Mouse (Mus musculus) liver, embryonic 12.5 days (tissue): ENCODE data around the gene Tnni3k. TPM values are rescaled to one million over a fixed set of nuclear protein-coding genes. Genes with fewer than 3 reads are reported as not detected.

ENCODE experiments used
- ATAC-seq: fragments of 200-750 bp; cut with Nextera tagmentation; 2 replicates; pipeline ENCODE4 v1.8.0; 2017; ENCODE audit warnings: moderate number of reproducible peaks, mild to moderate bottlenecking, moderate library complexity
- H3K27ac ChIP-seq: fragments of 300-500 bp; sonication (generic); 2 replicates; pipeline ENCODE4 v1.5.1; 2016; ENCODE audit warnings: mild to moderate bottlenecking
- H3K27me3 ChIP-seq: fragments of 300-500 bp; sonication (generic); replicated peaks from 2 replicates; pipeline ENCODE4 v1.6.1; 2016; ENCODE audit warnings: mild to moderate bottlenecking, moderate library complexity
- H3K36me3 ChIP-seq: fragments of 300-500 bp; sonication (generic); 2 replicates; pipeline ENCODE4 v1.6.1; 2016; ENCODE audit warnings: mild to moderate bottlenecking, moderate library complexity
- H3K4me1 ChIP-seq: fragments of 300-500 bp; sonication (generic); 2 replicates; pipeline ENCODE4 v1.6.1; 2016
- H3K4me2 ChIP-seq: fragments of 300-500 bp; sonication (generic); 2 replicates; pipeline ENCODE4 v1.6.1; 2016; ENCODE audit warnings: mild to moderate bottlenecking, moderate library complexity
- H3K4me3 ChIP-seq: fragments of 300-500 bp; sonication (generic); 2 replicates; pipeline ENCODE4 v1.5.1; 2016; ENCODE audit warnings: mild to moderate bottlenecking, moderate library complexity
- H3K9ac ChIP-seq: fragments of 300-500 bp; sonication (generic); 2 replicates; pipeline ENCODE4 v1.6.1; 2016; ENCODE audit warnings: mild to moderate bottlenecking, moderate library complexity
- H3K9me3 ChIP-seq: fragments of 300-500 bp; sonication (generic); replicated peaks from 2 replicates; pipeline ENCODE4 v1.6.1; 2016; ENCODE audit warnings: mild to moderate bottlenecking, moderate library complexity
- WGBS: fragments of 180-500 bp; shearing (Covaris S2); methylation state at CpG from one replicate; pipeline ENCODE4 v1.1.7; 2016; ENCODE audit not compliant: insufficient replicate concordance; 5-methylcytosine and 5-hydroxymethylcytosine counted together
- polyA plus RNA-seq: library from polyadenylated mRNA; unstranded; fragments of >200 nt; fragmentation: Nextera tagmentation; extraction: Ambion mirVana; gene quantifications from 2 replicates; pipeline ENCODE4 v1.2.1, GENCODE M21; 2016

Tnni3k gene
- polyA plus RNA-seq, 1 experiment from 2014 or later: not detected

DNA sequence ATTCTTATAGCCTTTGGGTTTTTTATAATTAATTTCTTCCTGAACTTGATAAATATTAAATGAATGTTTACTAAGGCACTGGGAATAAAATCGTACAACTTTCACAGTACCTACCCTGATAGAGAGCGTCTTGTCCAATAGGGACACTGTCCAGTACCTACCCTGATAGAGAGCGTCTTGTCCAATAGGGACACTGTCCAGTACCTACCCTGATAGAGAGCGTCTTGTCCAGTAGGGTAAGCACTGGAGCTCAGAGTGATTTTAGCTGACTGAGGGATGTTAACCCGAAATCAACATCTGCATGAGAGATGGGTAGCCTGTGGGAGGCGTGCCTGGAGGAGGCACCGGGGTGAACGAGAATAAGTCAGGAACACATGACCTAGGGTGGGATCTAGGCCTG, 130.3 kb downstream of the Tnni3k start:
- no peaks in the 10 kb centered on the region for H3K27me3 ChIP-seq
- no peaks in the 10 kb centered on the region for H3K36me3 ChIP-seq
- no peaks in the 10 kb centered on the region for H3K9me3 ChIP-seq
- no peak for ATAC-seq
- H3K27ac ChIP-seq: no peak overlapping the region
- H3K4me1 ChIP-seq: no peaks in the 10 kb centered on the region
- H3K4me2 ChIP-seq: no peak overlapping the region
- H3K9ac ChIP-seq: no peak overlapping the region
- no peak overlapping the region for H3K4me3 ChIP-seq
- 71% methylated on average over 8 of the region's 8 CpGs for WGBS

- WGBS: 29% methylated on average over 1 of the region's 1 CpGs
Observed at GRCm38 (mm10) chr3:154915566-154915965, 139.6 kb downstream of the Tnni3k start.

DNA sequence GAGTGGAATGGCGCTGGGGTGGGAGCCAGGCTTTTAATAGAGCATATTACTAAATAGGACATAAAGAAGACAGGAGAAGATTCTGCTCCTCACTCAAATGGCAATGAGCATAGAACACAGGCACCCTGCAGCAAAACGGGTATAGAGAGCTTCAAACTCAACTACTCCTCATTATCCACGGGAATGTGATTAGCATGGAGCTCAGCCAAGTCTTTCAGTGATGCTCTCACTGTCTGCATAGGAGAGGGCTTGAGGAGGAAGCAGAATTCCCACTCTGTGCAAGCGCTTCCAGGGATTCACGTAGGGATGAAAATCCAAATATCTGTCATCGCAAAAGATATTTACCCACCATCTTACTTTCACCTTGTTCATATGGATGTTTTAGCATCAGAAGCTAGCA, 141.6 kb downstream of the Tnni3k start:
- no peak for ATAC-seq
- Histone ChIP-seq H3K27ac (no peak overlapping the region), H3K4me1 (no peaks in the 10 kb centered on the region), H3K9me3 (no peaks in the 10 kb centered on the region), H3K4me2 (no peak overlapping the region), H3K9ac (no peak overlapping the region), H3K4me3 (no peak overlapping the region), H3K36me3 (no peaks in the 10 kb centered on the region), H3K27me3 (no peaks in the 10 kb centered on the region)
- WGBS: 64% methylated on average over 6 of the region's 6 CpGs

More at GRCm38 (mm10) chr3:154915566-154915965, 139.6 kb downstream of the Tnni3k start:
- no peak overlapping the region for H3K9ac ChIP-seq
- H3K4me3 ChIP-seq: no peak overlapping the region
- no peaks in the 10 kb centered on the region for H3K4me1 ChIP-seq
- no peaks in the 10 kb centered on the region for H3K27me3 ChIP-seq
- H3K9me3 ChIP-seq: no peaks in the 10 kb centered on the region
- H3K27ac ChIP-seq: no peak overlapping the region
- no peak for ATAC-seq
- H3K4me2 ChIP-seq: no peak overlapping the region
- H3K36me3 ChIP-seq: no peaks in the 10 kb centered on the region

DNA sequence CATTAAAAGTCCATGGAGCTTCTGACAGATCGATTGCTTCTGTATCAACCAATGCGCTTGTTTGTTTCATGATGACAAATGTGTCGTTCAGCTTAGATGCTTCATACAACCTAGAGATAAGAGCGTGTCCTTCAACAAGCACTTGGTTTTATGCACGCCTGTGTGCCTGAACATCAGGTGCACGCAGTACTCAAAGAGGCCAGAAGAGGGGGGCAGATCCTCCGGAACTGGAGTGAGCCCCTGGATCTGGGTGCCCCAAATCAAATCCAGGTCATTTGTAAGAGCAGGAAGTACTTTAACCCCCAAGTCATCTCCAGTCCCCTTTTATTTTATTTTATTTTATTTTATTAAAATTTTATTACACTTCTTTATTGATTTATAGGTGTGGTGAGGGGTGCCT, 158.5 kb downstream of the Tnni3k start:
- Histone ChIP-seq H3K4me3 (no peak overlapping the region), H3K9me3 (no peaks in the 10 kb centered on the region), H3K4me1 (no peaks in the 10 kb centered on the region), H3K4me2 (no peak overlapping the region), H3K36me3 (no peaks in the 10 kb centered on the region), H3K27me3 (no peaks in the 10 kb centered on the region), H3K9ac (no peak overlapping the region), H3K27ac (no peak overlapping the region)
- ATAC-seq: no peak
- WGBS: 53% methylated on average over 7 of the region's 7 CpGs

GRCm38 (mm10) chr3:154893225-154893624, 162.0 kb downstream of the Tnni3k start:
- 61% methylated on average over 3 of the region's 3 CpGs for WGBS
- no peaks in the 10 kb centered on the region for H3K9me3 ChIP-seq
- no peaks in the 10 kb centered on the region for H3K36me3 ChIP-seq
- ATAC-seq: no peak
- H3K4me2 ChIP-seq: no peak overlapping the region
- H3K4me3 ChIP-seq: no peak overlapping the region
- H3K9ac ChIP-seq: no peak overlapping the region
- H3K4me1 ChIP-seq: no peaks in the 10 kb centered on the region
- H3K27me3 ChIP-seq: no peaks in the 10 kb centered on the region
- H3K27ac ChIP-seq: no peak overlapping the region

- H3K9me3 ChIP-seq: no peaks in the 10 kb centered on the region
- no peak overlapping the region for H3K9ac ChIP-seq
- no peak overlapping the region for H3K4me3 ChIP-seq
- H3K4me2 ChIP-seq: peak overlapping the region; percentile 33
- H3K27me3 ChIP-seq: no peaks in the 10 kb centered on the region
- no peak overlapping the region for H3K27ac ChIP-seq
- 14% methylated on average over 5 of the region's 5 CpGs for WGBS
- peak; percentile 60; the same call in 1 of the 2 replicates for ATAC-seq
- peaks cover 34% of the 10 kb centered on the region for H3K4me1 ChIP-seq
- H3K36me3 ChIP-seq: no peaks in the 10 kb centered on the region
Observed at GRCm38 (mm10) chr3:154885452-154885851, 169.8 kb downstream of the Tnni3k start.

GRCm38 (mm10) chr3:154885048-154885447, 170.2 kb downstream of the Tnni3k start:
- H3K4me3 ChIP-seq: no peak overlapping the region
- ATAC-seq: peak; percentile 86
- H3K27me3 ChIP-seq: no peaks in the 10 kb centered on the region
- no peak overlapping the region for H3K27ac ChIP-seq
- WGBS: 6% methylated on average over 5 of the region's 5 CpGs
- H3K9ac ChIP-seq: no peak overlapping the region
- H3K4me2 ChIP-seq: peak overlapping the region; percentile 33
- peaks cover 35% of the 10 kb centered on the region for H3K4me1 ChIP-seq
- no peaks in the 10 kb centered on the region for H3K36me3 ChIP-seq
- H3K9me3 ChIP-seq: no peaks in the 10 kb centered on the region

GRCm38 (mm10) chr3:154881428-154881986, 173.7 kb downstream of the Tnni3k start:
- Histone ChIP-seq H3K9me3 (no peaks in the 10 kb centered on the region), H3K4me1 (peaks cover 50% of the 10 kb centered on the region), H3K27ac (no peak overlapping the region), H3K36me3 (no peaks in the 10 kb centered on the region), H3K27me3 (no peaks in the 10 kb centered on the region), H3K4me3 (no peak overlapping the region), H3K9ac (no peak overlapping the region), H3K4me2 (no peak overlapping the region)
- ATAC-seq: no peak
- WGBS: 24% methylated on average over 2 of the region's 2 CpGs

DNA sequence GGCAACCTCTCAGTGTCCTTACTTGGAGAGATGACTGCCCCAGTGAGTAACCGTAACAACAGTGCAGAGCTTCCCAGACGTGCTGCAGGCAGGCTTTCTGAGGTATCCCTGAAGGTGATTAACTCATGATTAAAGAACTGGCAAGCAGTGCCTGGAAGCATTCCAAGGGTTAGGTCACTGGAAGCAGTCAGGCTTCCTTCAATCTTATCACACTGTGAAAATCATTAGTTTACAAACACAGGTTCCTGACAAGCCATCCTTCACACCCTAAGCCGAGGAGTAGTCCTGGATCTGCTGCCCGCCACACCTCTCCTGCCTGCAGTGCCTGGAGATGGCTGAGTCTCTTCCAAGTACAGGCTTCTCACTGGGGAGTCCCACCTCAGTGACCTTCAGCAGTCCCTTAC, 174.7 kb downstream of the Tnni3k start:
- whole genome bisulfite sequencing: 61% methylated on average over 4 of the region's 4 CpGs
- H3K27me3 ChIP-seq: no peaks in the 10 kb centered on the region

GRCm38 (mm10) chr3:154880108-154880507, 175.1 kb downstream of the Tnni3k start:
- H3K27ac ChIP-seq: no peak overlapping the region
- no peak overlapping the region for H3K4me3 ChIP-seq
- peaks cover 40% of the 10 kb centered on the region for H3K4me1 ChIP-seq
- no peak overlapping the region for H3K4me2 ChIP-seq
- H3K9ac ChIP-seq: no peak overlapping the region
- H3K27me3 ChIP-seq: no peaks in the 10 kb centered on the region
- no peak for ATAC-seq
- WGBS: 69% methylated on average over 5 of the region's 5 CpGs
- H3K9me3 ChIP-seq: no peaks in the 10 kb centered on the region
- no peaks in the 10 kb centered on the region for H3K36me3 ChIP-seq

More for the DNA sequence above, 174.7 kb downstream of the Tnni3k start:
- no peaks in the 10 kb centered on the region for H3K36me3 ChIP-seq
- H3K9me3 ChIP-seq: no peaks in the 10 kb centered on the region
- ATAC-seq: no peak
- H3K9ac ChIP-seq: no peak overlapping the region
- H3K4me1 ChIP-seq: peaks cover 45% of the 10 kb centered on the region
- H3K4me2 ChIP-seq: no peak overlapping the region
- H3K4me3 ChIP-seq: no peak overlapping the region
- H3K27ac ChIP-seq: no peak overlapping the region

GRCm38 (mm10) chr3:154879515-154879914, 175.7 kb downstream of the Tnni3k start:
- Histone ChIP-seq H3K9ac (no peak overlapping the region), H3K4me2 (peak overlapping the region; percentile 16; the same call in 1 of the 2 replicates), H3K36me3 (no peaks in the 10 kb centered on the region), H3K27ac (no peak overlapping the region), H3K27me3 (no peaks in the 10 kb centered on the region), H3K4me3 (no peak overlapping the region), H3K9me3 (no peaks in the 10 kb centered on the region), H3K4me1 (peaks cover 37% of the 10 kb centered on the region)
- ATAC-seq: no peak
- 27% methylated on average over 2 of the region's 2 CpGs for WGBS

DNA sequence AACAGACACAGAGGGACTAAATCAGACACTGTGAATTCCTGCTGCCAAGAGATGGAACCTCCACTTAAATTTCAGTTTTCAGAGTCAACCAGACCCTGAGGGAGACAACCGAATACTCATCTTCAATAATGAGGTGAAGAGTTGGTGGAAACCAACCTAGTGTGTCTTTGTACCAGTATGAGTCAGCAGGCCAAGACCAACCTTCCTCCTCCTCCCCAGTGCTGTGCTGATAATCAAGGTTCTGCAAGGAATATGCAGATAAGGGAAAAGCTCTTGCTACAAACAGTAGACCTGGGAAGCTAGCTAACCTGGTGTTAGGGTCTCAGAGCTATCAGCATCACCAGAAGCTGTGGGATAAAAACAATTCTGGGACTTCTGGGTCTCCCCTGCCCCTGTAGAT, 176.1 kb downstream of the Tnni3k start:
- H3K4me2 ChIP-seq: peak overlapping the region; percentile 16; the same call in 1 of the 2 replicates
- no peaks in the 10 kb centered on the region for H3K27me3 ChIP-seq
- H3K9me3 ChIP-seq: no peaks in the 10 kb centered on the region
- H3K4me3 ChIP-seq: no peak overlapping the region
- H3K36me3 ChIP-seq: no peaks in the 10 kb centered on the region
- peaks cover 34% of the 10 kb centered on the region for H3K4me1 ChIP-seq
- H3K27ac ChIP-seq: no peak overlapping the region
- no peak overlapping the region for H3K9ac ChIP-seq
- ATAC-seq: peak; percentile 85
- WGBS: 61% methylated on average over 1 of the region's 1 CpGs

GRCm38 (mm10) chr3:154868807-154869206, 186.4 kb downstream of the Tnni3k start:
- H3K4me1 ChIP-seq: no peaks in the 10 kb centered on the region
- H3K9me3 ChIP-seq: no peaks in the 10 kb centered on the region
- WGBS: 73% methylated on average over 4 of the region's 4 CpGs
- H3K36me3 ChIP-seq: no peaks in the 10 kb centered on the region
- ATAC-seq: no peak
- no peak overlapping the region for H3K4me3 ChIP-seq
- H3K4me2 ChIP-seq: no peak overlapping the region
- no peak overlapping the region for H3K9ac ChIP-seq
- H3K27ac ChIP-seq: no peak overlapping the region
- no peaks in the 10 kb centered on the region for H3K27me3 ChIP-seq
